Mouse (Mus musculus): Measurements from ENCODE around the gene Ccdc70. TPM values are rescaled to one million over a fixed set of nuclear protein-coding genes. Genes with fewer than 3 reads are reported as not detected.
A peak's percentile ranks its signal among the peaks of the same experiment; 100 is the strongest.

Gene Ccdc70
- polyA plus RNA-seq, 1 experiment from 2014 or later, result not detected

GRCm38 (mm10) chr8:21966646-21967045 lies 2.9 kb upstream of the Ccdc70 start:
- no peaks in the 10 kb centered on the region for H3K9me3 ChIP-seq (ENCODE audit: control insufficient read depth, low read length)
- H3K36me3 ChIP-seq (ENCODE audit: control insufficient read depth, insufficient read depth, low read length), result no peaks in the 10 kb centered on the region
- H3K9ac ChIP-seq (ENCODE audit: low read length), result no peak overlapping the region
- H3K4me2 ChIP-seq (ENCODE audit: low read depth, low read length, severe bottlenecking), result no peak overlapping the region
- no peak for ATAC-seq (replicated peaks; ENCODE audit: low FRiP score)
- WGBS, result 81% methylated on average over 1 of the region's 1 CpGs
- DNase-seq (ENCODE audit: low spot score), result no peak
- H3K4me1 ChIP-seq (replicated peaks; ENCODE audit: control insufficient read depth, insufficient read depth, low read length), result no peaks in the 10 kb centered on the region
- H3K4me3 ChIP-seq (ENCODE audit: low read depth, low read length), result no peak overlapping the region
- H3K27me3 ChIP-seq (ENCODE audit: control insufficient read depth, insufficient read depth, low read length), result no peaks in the 10 kb centered on the region
- no peak overlapping the region for H3K27ac ChIP-seq (ENCODE audit: low read depth, low read length)

- 65% methylated on average over 4 of the region's 4 CpGs for WGBS
- Histone ChIP-seq H3K9me3 (ENCODE audit: control insufficient read depth, low read length) (no peaks in the 10 kb centered on the region), H3K9ac (ENCODE audit: low read length) (no peak overlapping the region), H3K4me2 (ENCODE audit: low read depth, low read length, severe bottlenecking) (no peak overlapping the region), H3K27me3 (ENCODE audit: control insufficient read depth, insufficient read depth, low read length) (no peaks in the 10 kb centered on the region), H3K4me3 (ENCODE audit: low read depth, low read length) (no peak overlapping the region), H3K27ac (ENCODE audit: low read depth, low read length) (no peak overlapping the region), H3K36me3 (ENCODE audit: control insufficient read depth, insufficient read depth, low read length) (no peaks in the 10 kb centered on the region), H3K4me1 (replicated peaks; ENCODE audit: control insufficient read depth, insufficient read depth, low read length) (0 out of 2 replicates have a peak, but pooled peaks cover 2% of the 10 kb centered on the region)
- DNase-seq (ENCODE audit: low spot score) (no peak), ATAC-seq (replicated peaks; ENCODE audit: low FRiP score) (no peak)
Measured at GRCm38 (mm10) chr8:21978193-21978592, 8.6 kb downstream of the Ccdc70 start.

GRCm38 (mm10) chr8:21981664-21982337 lies 12.2 kb downstream of the Ccdc70 start:
- Histone ChIP-seq H3K4me2 (ENCODE audit: low read depth, low read length, severe bottlenecking) (no peak overlapping the region), H3K9me3 (ENCODE audit: control insufficient read depth, low read length) (no peaks in the 10 kb centered on the region), H3K4me1 (replicated peaks; ENCODE audit: control insufficient read depth, insufficient read depth, low read length) (0 out of 2 replicates have a peak, but pooled peaks cover 2% of the 10 kb centered on the region), H3K27ac (ENCODE audit: low read depth, low read length) (no peak overlapping the region), H3K4me3 (ENCODE audit: low read depth, low read length) (no peak overlapping the region), H3K27me3 (ENCODE audit: control insufficient read depth, insufficient read depth, low read length) (no peaks in the 10 kb centered on the region), H3K36me3 (ENCODE audit: control insufficient read depth, insufficient read depth, low read length) (no peaks in the 10 kb centered on the region), H3K9ac (ENCODE audit: low read length) (no peak overlapping the region)
- no peak for ATAC-seq (replicated peaks; ENCODE audit: low FRiP score)
- 67% methylated on average over 8 of the region's 8 CpGs for WGBS
- DNase-seq (ENCODE audit: low spot score), result no peak

GRCm38 (mm10) chr8:21992184-21992583 lies 22.6 kb downstream of the Ccdc70 start:
- WGBS, result 21% methylated on average over 6 of the region's 6 CpGs
- H3K4me1 ChIP-seq (replicated peaks; ENCODE audit: control insufficient read depth, insufficient read depth, low read length), result no peaks in the 10 kb centered on the region
- peak; percentile 63 for DNase-seq (ENCODE audit: low spot score)
- no peak overlapping the region for H3K27ac ChIP-seq (ENCODE audit: low read depth, low read length)
- no peaks in the 10 kb centered on the region for H3K27me3 ChIP-seq (ENCODE audit: control insufficient read depth, insufficient read depth, low read length)
- H3K36me3 ChIP-seq (ENCODE audit: control insufficient read depth, insufficient read depth, low read length), result no peaks in the 10 kb centered on the region
- ATAC-seq (replicated peaks; ENCODE audit: low FRiP score), result peak; percentile 71
- no peak overlapping the region for H3K4me2 ChIP-seq (ENCODE audit: low read depth, low read length, severe bottlenecking)
- no peak overlapping the region for H3K4me3 ChIP-seq (ENCODE audit: low read depth, low read length)
- no peak overlapping the region for H3K9ac ChIP-seq (ENCODE audit: low read length)
- no peaks in the 10 kb centered on the region for H3K9me3 ChIP-seq (ENCODE audit: control insufficient read depth, low read length)

- Histone ChIP-seq H3K4me3 (ENCODE audit: low read depth, low read length) (no peak overlapping the region), H3K9me3 (ENCODE audit: control insufficient read depth, low read length) (no peaks in the 10 kb centered on the region), H3K36me3 (ENCODE audit: control insufficient read depth, insufficient read depth, low read length) (no peaks in the 10 kb centered on the region), H3K27me3 (ENCODE audit: control insufficient read depth, insufficient read depth, low read length) (no peaks in the 10 kb centered on the region), H3K9ac (ENCODE audit: low read length) (no peak overlapping the region), H3K4me2 (ENCODE audit: low read depth, low read length, severe bottlenecking) (no peak overlapping the region), H3K4me1 (replicated peaks; ENCODE audit: control insufficient read depth, insufficient read depth, low read length) (no peaks in the 10 kb centered on the region), H3K27ac (ENCODE audit: low read depth, low read length) (no peak overlapping the region)
- WGBS, result 57% methylated on average over 3 of the region's 3 CpGs
- ATAC-seq (replicated peaks; ENCODE audit: low FRiP score) (no peak), DNase-seq (ENCODE audit: low spot score) (no peak)
Measured at GRCm38 (mm10) chr8:21995181-21995580, 25.6 kb downstream of the Ccdc70 start.

- Histone ChIP-seq H3K27me3 (ENCODE audit: control insufficient read depth, insufficient read depth, low read length) (no peaks in the 10 kb centered on the region; the same call in 1 of the 2 replicates), H3K27ac (ENCODE audit: low read depth, low read length) (no peak overlapping the region), H3K4me1 (replicated peaks; ENCODE audit: control insufficient read depth, insufficient read depth, low read length) (no peaks in the 10 kb centered on the region), H3K9ac (ENCODE audit: low read length) (no peak overlapping the region), H3K9me3 (ENCODE audit: control insufficient read depth, low read length) (no peaks in the 10 kb centered on the region), H3K4me3 (ENCODE audit: low read depth, low read length) (no peak overlapping the region), H3K36me3 (ENCODE audit: control insufficient read depth, insufficient read depth, low read length) (no peaks in the 10 kb centered on the region), H3K4me2 (ENCODE audit: low read depth, low read length, severe bottlenecking) (no peak overlapping the region)
- no peak for DNase-seq (ENCODE audit: low spot score)
- ATAC-seq (replicated peaks; ENCODE audit: low FRiP score), result no peak
- 86% methylated on average over 14 of the region's 14 CpGs for WGBS
Measured at GRCm38 (mm10) chr8:22004750-22005522, 35.4 kb downstream of the Ccdc70 start.

GRCm38 (mm10) chr8:22006423-22006822 lies 36.8 kb downstream of the Ccdc70 start:
- H3K4me1 ChIP-seq (replicated peaks; ENCODE audit: control insufficient read depth, insufficient read depth, low read length), result no peaks in the 10 kb centered on the region
- H3K27me3 ChIP-seq (ENCODE audit: control insufficient read depth, insufficient read depth, low read length), result peaks cover 4% of the 10 kb centered on the region
- DNase-seq (ENCODE audit: low spot score) (no peak), ATAC-seq (replicated peaks; ENCODE audit: low FRiP score) (no peak)
- 74% methylated on average over 6 of the region's 6 CpGs for WGBS
- H3K9me3 ChIP-seq (ENCODE audit: control insufficient read depth, low read length), result no peaks in the 10 kb centered on the region
- H3K4me3 ChIP-seq (ENCODE audit: low read depth, low read length), result no peak overlapping the region
- no peaks in the 10 kb centered on the region for H3K36me3 ChIP-seq (ENCODE audit: control insufficient read depth, insufficient read depth, low read length)
- H3K9ac ChIP-seq (ENCODE audit: low read length), result no peak overlapping the region
- H3K27ac ChIP-seq (ENCODE audit: low read depth, low read length), result no peak overlapping the region
- H3K4me2 ChIP-seq (ENCODE audit: low read depth, low read length, severe bottlenecking), result no peak overlapping the region

GRCm38 (mm10) chr8:22009403-22009802 lies 39.8 kb downstream of the Ccdc70 start:
- ATAC-seq (replicated peaks; ENCODE audit: low FRiP score), result no peak
- no peak for DNase-seq (ENCODE audit: low spot score)

More at GRCm38 (mm10) chr8:22009403-22009802, 39.8 kb downstream of the Ccdc70 start:
- Histone ChIP-seq H3K27me3 (ENCODE audit: control insufficient read depth, insufficient read depth, low read length) (peaks cover 11% of the 10 kb centered on the region), H3K4me3 (ENCODE audit: low read depth, low read length) (no peak overlapping the region), H3K36me3 (ENCODE audit: control insufficient read depth, insufficient read depth, low read length) (no peaks in the 10 kb centered on the region), H3K4me1 (replicated peaks; ENCODE audit: control insufficient read depth, insufficient read depth, low read length) (no peaks in the 10 kb centered on the region; the same call in 1 of the 2 replicates), H3K9ac (ENCODE audit: low read length) (no peak overlapping the region), H3K4me2 (ENCODE audit: low read depth, low read length, severe bottlenecking) (no peak overlapping the region), H3K27ac (ENCODE audit: low read depth, low read length) (no peak overlapping the region), H3K9me3 (ENCODE audit: control insufficient read depth, low read length) (no peaks in the 10 kb centered on the region)
- 55% methylated on average over 3 of the region's 3 CpGs for WGBS

All from forebrain, embryonic 11.5 days (tissue).